Mouse (Mus musculus) frontal cortex, postnatal 25 days (tissue): ENCODE data around the gene Mfap4.

Source experiments
- DNase-seq, 2 experiments: peaks; one replicate each; pipeline ENCODE4 v3.0.0; 2022; ENCODE audit warnings: low spot score in 2 of 2

The Mfap4 gene

DNA sequence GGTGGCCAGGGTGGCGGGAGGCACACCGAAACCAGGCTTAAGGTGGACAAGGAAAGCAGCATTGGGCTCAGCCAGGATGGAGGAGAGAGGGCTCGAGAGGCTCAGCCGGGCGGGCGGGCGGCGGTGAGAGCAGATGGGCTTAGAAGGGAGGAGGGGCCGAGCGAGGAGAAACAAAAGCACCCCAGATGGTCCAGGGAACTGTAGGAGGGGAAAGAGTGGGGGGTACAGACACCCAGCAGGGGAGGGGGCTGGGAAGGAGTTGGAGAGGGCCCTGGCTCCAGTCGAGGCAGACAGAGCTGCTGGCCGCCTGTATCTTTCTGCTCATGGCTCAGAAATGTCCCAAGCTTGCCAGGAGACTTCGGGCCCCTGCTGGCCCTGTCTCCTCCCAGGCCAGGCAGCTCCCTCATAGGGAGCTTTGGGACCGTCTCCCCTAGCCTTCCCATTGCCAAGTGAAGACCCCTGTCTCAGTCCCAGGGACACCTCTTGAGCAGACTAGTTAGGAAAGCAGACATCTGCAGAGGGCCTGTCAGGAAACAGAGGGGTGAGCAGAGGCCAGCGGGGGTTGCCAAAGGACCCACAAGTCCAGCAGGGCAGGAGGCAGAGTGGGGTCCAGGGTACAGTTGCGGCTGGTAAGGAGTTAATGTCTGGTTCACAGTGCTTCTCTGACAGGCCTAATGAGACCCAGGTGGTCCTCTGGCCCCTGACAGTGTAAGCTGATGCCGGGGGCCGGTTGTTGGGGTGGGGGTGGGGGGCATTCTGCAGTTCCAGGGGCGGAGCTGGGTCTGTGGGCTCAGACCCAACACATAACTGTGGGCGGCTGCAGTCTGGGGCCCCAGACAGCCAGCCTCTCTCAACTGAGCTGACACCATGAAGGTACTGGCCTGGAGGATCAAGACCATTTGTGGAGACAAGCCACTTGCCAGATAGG, at the start of gene Mfap4:
Gene Mfap4 (plus strand): TSS at position 819 of the 928 bp plus-strand sequence.
- no peak for DNase-seq

DNA sequence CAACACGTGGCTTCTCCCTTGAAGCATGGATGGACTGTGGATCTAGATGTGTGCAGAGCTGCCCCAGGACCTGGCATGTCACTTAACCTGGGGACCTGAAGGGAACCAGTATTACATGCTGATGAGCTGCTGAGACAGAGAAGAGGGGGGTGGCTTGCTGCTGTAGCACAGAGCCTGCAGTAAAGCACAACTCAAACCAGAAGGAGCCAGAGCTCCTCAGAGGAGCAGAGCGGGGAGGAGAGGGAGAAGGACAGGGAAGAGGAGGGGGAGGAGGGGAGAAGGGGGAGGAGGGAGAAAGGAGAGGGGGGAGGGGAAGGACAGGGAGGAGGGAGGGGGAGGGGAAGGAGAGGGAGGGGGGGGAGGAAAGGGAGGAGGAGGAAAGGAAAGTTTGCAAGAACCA, 48.9 kb upstream of the Mfap4 start:
- DNase-seq: no peak

DNA sequence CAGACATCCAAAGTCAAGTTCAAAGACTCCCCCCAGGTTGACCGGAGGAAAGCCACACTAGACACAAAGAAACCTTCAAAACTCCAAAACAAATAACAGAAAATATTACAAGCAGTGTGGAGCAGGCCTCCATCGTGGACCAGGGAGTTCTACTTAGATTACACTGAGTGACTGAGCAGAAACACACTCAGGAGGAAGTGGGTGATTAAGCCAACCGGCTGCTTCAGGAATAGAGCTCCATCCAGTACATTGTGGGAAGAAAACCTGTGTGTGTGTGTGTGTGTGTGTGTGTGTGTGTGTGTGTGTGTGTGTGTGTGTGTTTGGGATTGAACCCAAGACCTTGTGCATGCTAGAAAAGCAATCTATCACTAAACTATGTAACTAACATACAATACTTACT, 46.1 kb upstream of the Mfap4 start:
- DNase-seq: no peak

DNA sequence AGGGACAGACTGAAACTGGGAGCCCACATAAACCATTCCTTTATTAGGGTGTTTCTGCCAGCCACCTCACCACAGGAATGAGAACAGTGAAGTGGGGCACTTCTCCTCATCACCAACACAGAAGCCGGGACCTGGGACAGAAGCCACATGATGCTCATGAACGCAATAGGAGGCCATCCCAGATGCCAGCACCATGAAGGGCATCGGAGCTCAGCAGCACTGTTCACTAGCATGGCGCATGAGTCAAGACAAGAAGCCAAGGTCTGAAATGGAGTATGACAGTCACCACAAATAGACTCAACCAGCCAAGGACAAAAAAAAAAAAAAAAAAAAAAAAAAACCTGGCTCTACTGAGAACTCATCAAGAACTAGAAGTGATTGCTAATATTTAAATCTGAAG, 44.8 kb upstream of the Mfap4 start:
- no peak for DNase-seq

DNA sequence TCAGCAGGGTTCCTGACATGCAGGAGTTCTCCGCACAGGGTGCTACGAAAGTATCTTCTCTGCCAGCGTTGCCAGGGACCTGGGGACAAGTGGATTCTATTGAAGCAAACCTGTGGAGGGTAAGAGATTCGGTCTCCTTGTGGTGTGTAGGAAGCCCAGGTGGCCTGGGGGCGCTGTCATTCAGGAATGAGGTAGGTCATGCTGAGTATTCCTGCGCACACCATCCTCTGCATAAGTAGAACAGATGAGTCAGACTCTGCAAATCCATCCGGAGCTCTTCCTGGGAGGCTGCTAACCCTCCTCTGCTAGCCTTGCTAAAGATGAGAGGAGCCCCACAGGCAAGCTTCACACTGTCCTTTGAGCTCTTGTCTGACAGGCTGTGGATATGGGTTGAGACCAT, 43.6 kb upstream of the Mfap4 start:
- DNase-seq: no peak

DNA sequence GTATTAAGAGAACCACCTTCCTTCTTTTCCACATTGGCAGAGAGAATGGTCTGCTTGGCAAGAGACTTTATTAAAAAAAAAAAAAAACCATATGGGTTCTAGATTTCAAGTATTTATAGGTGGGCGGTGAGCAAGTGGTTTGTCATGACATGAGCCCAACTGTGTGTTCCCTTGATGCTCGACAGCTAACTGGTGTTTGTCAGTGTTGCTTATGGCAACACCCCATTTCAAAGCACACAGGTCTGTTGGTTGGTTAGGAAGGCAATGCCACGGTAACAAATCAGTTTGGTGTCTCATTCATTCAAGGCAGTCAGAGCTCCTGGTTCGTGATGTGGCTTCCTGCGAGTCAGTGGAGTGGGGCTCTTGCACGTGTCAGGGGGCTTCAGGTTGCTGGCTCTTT, 41.4 kb upstream of the Mfap4 start:
- no peak for DNase-seq

DNA sequence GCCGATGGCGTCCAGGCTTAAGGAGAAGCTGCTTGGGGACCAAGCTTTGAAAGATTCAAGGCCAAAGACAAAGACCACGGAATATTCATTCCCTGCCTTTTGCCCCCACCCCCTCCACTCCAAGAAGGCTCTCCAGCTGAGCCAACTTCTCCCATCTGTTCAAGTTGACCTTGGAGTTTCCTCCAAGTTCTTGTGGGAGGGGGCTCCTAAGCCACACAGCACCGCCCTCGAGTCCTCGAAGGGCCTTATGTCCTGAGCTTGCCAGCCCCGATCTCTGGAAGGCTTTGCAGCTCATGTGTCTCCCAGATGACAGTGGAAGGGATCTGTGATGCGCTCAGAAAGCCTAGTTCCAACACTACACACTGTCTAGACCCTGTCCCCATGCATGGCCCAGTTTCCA, 37.9 kb upstream of the Mfap4 start:
- DNase-seq: no peak

DNA sequence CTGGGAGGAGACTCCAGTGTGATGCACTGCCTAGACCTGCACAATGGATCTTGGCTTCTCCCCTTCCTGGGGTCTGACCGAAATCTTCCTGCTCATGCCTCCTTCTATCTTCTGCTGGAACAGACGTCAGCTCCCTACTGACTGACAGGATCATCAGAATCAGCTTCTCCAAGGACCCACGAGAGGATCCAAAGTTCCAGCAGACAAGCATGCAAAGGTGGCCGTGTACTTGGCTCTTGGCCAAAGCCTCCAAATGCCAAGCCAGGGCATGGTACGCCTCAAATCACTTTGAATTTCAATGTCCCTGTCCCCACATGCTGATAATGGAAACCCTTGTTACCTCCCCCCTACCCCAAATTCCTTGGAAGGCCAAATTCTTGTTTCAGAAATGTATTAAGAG, 37.2 kb upstream of the Mfap4 start:
- no peak for DNase-seq

DNA sequence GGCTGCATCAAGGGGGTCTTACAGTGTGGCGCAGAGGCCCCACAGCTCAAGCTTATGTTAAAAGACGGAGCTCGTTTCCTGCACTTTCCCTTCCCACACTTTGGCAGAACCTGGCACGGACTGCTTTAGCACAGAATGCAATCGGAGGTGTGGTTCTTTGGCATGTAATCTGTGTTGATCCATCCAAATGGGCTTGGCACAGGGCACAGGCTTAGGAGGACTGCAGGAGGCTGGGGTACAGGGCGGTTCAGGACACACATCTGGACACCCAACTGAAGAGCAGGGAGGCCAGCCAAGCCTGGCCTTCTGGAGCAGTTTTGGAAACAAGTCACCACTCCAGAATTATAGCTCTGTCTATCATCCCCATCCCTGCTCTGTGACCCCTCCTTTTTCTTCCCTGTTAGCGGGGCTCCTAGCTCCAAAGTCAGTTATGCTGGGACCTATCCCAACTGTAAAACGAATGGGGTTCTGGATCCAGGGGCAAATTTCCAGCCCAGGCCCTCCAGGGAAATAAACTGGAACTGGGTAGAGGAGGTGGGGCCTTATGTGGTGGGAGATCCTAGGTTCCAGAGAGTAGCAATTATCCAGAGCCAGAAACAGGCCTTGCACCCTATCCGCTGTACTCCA, 36.5 kb upstream of the Mfap4 start:
- no peak for DNase-seq

DNA sequence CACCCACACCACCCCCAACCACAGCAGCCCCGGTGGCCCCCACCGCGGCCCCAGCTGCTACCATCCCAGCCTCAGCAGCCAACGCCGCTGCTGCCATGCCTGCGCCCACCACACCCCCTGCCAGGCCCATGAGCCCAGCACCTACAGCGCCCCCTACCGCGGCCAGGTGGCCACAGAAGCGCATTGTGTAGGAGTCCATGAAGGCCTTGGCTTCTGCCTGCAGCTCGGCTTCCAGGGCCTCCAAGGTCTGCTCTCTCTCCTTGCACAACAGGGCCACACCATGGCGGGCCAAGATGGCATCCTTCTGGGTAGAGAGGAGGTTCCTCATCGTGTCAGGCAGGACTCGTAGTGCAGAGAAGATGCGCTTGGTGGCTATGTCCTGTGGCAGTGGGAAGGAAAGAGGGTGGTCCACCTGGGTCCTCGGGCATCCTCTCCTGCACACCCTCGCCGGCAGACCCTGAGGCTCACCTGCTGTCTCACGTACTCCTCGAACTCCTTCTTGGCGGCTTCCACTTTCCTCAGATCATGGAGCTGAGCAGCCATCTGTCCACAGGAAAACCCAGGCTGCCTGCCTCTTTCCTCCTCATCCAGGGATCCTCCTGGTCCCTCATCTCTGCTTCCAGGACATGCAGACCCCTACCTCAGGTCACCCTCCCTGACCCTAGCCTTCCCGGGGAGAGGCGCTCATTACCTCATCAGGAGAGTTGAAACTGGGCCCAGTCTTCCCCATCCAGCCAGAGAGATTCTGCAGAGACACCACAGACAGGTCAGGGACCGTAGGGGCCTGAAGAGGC, 35.5 kb upstream of the Mfap4 start:
- DNase-seq: no peak

DNA sequence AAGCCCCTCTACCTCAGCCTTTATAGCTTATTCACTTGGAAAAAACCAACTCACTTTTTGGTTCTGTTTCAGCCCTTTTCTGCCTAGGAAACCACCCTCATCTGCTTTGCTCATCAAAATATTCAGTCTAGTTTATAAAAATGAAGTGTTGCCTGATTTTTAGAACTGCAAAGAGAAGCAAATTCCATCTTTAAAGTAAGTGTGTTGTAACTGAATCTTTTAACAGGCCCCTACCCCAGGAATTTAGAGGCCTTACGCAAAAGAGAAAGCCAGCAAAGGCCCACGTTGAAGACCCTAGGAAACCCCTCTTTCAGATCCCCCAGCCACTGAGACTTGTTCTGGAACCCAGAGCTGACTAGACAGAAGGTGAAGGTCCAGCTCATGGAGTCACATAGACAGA, 21.2 kb upstream of the Mfap4 start:
- DNase-seq: no peak

DNA sequence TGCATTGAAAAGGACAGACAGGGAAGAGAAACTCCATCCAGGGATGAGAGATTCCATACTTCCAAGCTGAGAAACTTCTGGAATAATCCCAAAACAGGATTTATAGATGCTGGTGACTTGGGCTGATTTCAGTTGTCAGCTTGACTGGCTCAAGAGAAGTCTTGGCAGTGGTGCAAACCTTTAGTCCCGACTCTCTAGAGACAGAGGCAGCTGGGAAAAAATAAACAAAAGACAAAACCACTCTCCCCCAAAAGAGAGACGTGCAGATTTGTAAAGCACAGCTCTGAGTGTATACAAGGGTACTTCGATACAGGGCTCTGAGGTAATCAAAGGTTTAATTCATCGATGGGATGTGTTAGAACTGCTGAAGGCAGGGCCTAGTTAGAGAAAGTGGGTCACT, 19.8 kb upstream of the Mfap4 start:
- DNase-seq: no peak

DNA sequence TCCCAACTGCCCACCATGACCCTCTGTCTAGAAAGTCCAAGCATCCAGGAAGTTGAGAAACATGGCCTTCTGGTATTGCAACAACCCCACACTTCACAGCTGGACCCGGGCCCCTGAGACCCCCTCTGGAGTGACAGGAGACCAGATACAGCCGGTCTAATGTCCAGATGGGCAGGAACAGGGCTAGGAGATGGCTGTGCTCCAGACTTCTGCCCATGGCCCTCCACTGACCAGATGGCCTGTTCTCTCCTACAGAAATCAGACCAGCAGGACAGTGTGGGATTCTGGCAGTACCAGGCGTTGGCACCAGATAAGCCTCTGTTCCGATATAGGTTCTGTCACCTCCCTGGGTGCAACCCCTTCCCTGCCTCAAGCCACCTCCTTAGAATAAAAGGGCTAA, 16.7 kb upstream of the Mfap4 start:
- no peak for DNase-seq

DNA sequence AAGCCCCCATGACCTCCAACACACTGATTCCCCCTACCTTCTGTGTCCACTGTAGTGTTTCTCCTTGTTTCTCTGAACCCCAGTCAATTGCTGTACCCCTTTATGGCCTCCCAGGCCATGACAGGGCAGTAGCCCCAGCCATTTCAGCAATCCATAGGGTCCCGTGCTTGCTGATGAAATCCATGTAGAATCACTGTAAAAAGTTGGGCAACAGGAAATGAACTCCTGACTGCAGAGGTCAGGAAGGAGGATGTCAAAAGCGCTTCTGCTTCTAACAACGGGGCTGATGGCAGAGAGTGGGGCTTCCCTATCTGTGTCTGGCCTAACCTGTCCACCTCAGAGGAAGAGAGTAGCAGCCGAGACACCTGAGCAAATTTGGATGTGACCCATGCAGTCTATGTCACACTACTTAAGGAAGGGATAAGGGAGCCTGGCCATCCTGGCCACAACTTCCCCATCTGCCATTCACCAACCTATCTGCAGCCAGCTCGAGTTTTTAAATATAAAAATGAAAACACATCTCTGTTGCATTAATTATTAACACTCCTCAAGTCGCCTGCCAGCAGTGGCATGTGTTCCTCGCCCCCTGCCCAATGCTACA, 15.8 kb upstream of the Mfap4 start:
- DNase-seq: no peak

DNA sequence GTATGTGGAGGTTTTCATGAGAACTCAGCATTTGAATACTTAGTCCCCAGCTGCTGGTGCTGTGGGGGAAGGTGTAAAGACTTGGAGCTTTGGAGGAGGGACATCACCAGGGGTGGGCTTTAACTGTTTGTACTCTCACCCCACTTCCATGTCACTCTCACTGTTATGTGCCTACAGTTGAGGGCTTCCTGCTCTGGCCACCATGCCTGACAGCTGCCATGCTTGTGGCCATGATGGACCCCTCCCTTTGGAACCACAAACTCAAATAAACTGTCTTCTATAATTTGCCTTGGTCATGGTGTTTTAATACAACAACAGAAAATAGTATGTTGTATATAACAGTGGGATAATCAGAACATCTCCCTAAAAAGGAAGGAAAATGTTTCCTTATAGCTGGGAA, 14.4 kb upstream of the Mfap4 start:
- no peak for DNase-seq

DNA sequence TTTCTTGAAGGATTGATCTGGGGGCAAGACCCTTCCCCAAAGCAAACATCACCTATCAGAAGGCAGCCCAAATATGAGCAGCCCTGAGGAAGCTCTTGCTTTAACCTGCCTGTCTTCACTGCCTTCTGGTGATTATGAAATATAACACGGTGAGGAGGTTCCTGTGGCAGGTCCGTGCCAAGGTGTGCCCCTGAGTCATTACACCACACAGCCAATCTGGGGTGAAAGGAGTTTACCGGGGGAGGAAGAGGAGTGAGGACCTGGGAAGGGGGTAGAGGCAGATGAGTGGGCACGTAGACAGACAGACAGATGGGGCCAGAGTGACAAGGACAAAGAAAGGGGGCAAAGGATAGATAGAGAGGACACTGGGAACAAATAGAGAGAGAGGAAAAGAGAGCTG, 11.6 kb upstream of the Mfap4 start:
- DNase-seq: no peak

DNA sequence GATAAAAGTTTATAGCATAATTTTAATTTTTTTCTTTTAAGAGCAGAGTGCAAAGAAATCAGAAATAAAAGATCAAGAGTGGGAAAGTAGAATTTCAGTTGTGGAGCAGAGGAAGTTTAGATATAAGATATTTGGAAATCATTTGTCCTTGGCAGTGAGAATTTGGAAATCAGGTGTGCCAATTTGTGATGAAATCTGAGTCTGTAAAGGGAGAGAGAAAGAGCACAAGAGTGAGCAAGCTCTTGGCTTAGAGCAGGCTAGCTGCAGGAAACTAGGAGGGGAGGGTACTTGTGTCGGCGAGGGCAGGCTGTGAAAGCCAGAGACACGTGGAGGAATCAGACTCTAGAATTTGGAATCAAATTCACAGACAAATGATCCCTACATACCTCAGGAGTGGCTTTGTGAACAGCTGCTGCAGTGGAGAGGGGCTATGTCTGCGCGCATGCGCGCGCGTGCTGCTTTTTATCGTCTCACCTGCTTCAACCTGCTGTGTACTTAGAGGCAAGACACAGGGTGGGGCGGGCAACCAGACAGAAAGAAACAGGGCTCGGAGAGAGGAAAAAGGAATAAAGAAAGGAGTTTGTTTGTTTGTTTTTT, 8.3 kb upstream of the Mfap4 start:
- no peak for DNase-seq

DNA sequence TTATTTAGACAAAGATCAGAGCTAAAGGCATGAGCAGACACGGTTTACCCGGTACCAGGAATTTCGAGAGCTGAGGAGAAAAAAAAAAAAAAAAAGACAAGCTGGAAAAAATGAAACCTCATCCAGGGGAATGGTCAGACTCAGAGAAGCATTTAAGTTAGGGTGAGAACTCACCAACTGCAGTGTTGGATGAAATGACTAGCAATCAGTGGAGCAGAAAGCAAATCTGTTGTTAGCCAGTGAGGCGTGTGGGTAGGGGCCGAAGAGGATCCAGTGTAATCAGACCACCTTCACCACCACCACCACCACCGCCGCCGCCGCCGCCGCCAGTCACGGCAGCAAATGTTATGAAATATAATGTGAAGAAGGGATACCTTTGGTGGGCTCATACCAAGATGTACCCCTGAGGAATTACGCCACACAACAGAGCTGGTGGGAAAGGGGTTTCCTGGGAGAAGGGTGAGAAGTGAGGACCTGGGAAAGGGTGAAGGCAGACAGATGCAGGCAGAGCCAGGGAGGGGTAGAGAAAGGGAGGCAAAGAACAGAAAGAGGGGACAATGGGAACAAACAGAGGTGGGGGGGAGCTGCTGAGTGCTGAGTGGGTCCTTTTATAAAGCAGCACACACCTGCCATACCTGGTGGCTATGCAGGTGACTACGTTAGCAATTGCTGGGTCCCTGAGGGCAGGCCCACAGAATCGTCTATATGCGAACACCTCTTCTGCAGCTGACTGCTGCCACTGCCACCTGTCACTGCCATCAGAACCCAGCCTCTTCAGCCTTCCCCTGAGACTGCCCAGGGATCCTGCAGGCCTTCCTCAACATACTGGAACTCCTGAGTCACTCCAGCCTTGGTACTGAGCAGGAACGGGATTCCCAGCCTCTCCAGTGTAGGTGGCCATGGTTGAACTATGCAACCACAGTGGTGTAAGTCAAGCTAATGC, 7.4 kb upstream of the Mfap4 start:
- DNase-seq: no peak

DNA sequence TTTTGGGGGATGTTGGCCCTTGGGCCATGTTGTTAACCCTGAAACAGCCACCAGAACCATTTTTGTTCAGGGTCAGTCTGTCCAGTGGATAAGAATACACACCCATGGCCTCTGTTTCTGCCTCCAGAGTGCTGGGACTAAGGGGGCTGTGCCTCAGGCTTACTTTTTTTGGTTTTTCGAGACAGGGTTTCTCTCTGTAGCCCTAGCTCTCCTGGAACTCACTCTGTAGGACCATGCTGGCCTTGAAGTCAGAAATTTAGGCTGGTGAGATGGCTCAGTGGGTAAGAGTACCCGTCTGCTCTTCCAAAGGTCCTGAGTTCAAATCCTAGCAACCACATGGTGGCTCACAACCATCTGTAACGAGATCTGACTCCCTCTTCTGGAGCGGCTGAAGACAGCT, 6.4 kb upstream of the Mfap4 start:
- DNase-seq: no peak

DNA sequence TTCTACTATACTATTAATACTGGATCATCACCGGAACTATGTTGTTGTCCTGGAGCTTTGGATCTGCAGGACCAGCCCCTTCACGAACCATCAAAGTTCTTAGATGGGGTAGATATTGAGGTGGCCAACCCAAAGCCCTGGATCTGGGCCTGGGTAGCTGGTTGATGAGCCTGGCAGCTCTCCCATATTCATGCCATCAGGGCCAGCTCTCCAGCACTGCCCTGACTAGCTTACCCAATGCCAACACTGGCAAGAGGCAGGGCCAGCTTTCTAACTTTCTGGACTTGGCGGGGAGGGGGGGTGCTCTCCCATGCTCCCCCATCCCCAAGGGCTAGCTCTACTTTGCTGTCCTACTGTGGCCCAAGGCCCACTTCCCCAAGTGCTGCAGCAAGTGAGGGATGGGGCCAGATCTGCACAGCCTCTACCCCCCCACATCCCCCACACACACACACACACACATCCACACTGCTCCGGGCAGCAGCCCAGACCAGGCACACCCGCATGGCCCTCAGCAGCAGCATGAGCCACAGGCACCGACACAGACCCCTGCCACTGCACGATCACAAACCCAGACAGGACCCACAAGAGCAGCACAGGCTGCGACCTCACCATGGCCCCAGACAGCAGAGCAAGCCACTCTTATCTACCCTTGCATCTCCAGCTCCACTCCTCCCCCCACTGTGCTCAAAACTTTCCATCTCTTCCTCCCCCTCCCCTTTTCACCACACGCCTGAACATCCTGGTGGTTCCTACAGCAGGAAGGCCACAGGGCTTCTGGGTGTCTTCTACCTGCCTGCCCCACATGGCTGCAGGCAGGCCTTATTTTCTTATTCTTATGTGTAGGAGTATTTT, 3.8 kb upstream of the Mfap4 start:
- DNase-seq: no peak
